Mouse (Mus musculus): ENCODE measurements around the gene Rhbdf1.
A peak's percentile ranks its signal among the peaks of the same experiment; 100 is the strongest.

DNA sequence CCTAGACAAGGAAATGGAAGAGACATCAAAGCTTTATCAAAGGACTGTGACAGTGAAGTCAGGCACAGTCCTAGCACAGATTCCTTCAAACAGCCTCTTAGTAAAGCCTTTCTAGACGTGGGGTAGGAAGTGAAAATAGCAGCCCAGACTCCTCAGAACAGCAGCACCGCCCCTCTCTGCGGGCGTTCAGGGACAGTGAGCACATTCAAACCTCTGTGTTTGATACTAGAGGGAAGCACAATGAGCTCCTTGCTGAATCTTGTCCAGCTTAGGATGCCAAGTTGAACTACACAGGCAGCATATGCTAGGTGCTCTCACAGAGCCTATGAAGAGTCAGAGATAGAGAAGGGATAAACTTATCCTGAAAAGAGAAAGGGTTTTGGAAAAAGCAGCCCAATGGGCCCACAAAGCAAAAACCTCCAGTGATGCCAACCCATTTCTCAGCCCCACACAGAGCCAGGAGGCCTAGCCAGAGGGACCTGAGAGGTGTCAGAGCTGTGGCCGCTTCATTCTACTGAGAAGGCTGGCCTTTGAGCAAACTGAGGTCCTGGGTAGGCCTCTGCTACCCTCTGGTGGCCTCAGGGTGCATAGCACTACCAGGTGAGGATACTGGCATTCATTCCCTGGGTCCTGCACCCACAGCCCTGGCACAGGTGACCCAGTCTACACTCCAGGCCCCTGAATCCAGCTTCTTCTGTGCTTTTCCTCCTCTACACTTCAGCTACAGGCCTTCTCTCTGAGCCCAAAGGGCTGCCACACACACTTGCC, 16.2 kb upstream of the Rhbdf1 start:
- peak; percentile 73; the same call in 1 of the 2 replicates for TF ChIP-seq CTCF (IDR thresholded peaks at IDR 0.05; ENCODE audit: insufficient read depth, low read depth, low read length)
- no peak for TF ChIP-seq POLR2A (IDR thresholded peaks at IDR 0.05; ENCODE audit: insufficient read depth, low read depth, low read length)
